Mouse (Mus musculus) adrenal gland, adult 8-10 months (tissue): ENCODE measurements around the gene B4galnt3. TPM values are rescaled to one million over a fixed set of nuclear protein-coding genes. Genes with fewer than 3 reads are reported as not detected.

Source experiments
- DNase-seq: peaks from one replicate; pipeline ENCODE4 v3.0.0; 2022
- total RNA-seq, 4 experiments: library from RNA; stranded (reverse); gene quantifications; 2 replicates each; pipeline ENCODE4 v1.2.4; 2022

The B4galnt3 gene
- total RNA-seq, 4 experiments from 2014 or later: 10.2 to 17.8 (median 13.4) TPM

- no peak for DNase-seq
Observed at GRCm38 (mm10) chr6:120185012-120185730, 109.2 kb downstream of the B4galnt3 start.

GRCm38 (mm10) chr6:120183771-120184170, 110.6 kb downstream of the B4galnt3 start:
- DNase-seq: no peak

- DNase-seq: no peak
Observed at GRCm38 (mm10) chr6:120182160-120182559, 112.2 kb downstream of the B4galnt3 start.

GRCm38 (mm10) chr6:120180492-120180891, 113.9 kb downstream of the B4galnt3 start:
- no peak for DNase-seq

GRCm38 (mm10) chr6:120179756-120180206, 114.6 kb downstream of the B4galnt3 start:
- no peak for DNase-seq

- no peak for DNase-seq
Observed at GRCm38 (mm10) chr6:120179044-120179755, 115.2 kb downstream of the B4galnt3 start.

GRCm38 (mm10) chr6:120175650-120176049, 118.7 kb downstream of the B4galnt3 start:
- DNase-seq: no peak

GRCm38 (mm10) chr6:120174602-120175115, 119.7 kb downstream of the B4galnt3 start:
- no peak for DNase-seq

GRCm38 (mm10) chr6:120174028-120174601, 120.2 kb downstream of the B4galnt3 start:
- DNase-seq: no peak

GRCm38 (mm10) chr6:120172294-120173017, 121.9 kb downstream of the B4galnt3 start:
- DNase-seq: no peak

GRCm38 (mm10) chr6:120167574-120167973, 126.8 kb downstream of the B4galnt3 start:
- no peak for DNase-seq

- DNase-seq: no peak
Observed at GRCm38 (mm10) chr6:120164765-120165164, 129.6 kb downstream of the B4galnt3 start.

GRCm38 (mm10) chr6:120162928-120163327, 131.4 kb downstream of the B4galnt3 start:
- DNase-seq: no peak

- peak; percentile 21 for DNase-seq
Observed at GRCm38 (mm10) chr6:120159133-120159901, 135.0 kb downstream of the B4galnt3 start.

GRCm38 (mm10) chr6:120157479-120157878, 136.9 kb downstream of the B4galnt3 start:
- no peak for DNase-seq

- no peak for DNase-seq
Observed at GRCm38 (mm10) chr6:120155510-120155909, 138.8 kb downstream of the B4galnt3 start.

- no peak for DNase-seq
Observed at GRCm38 (mm10) chr6:120154526-120155309, 139.6 kb downstream of the B4galnt3 start.
